Mouse (Mus musculus) right cerebral cortex, postnatal 25 days (tissue): ENCODE results near the gene Fam209.

Experiments used
- DNase-seq: peaks from one replicate; pipeline ENCODE4 v3.0.0; 2022

Fam209 gene

DNA sequence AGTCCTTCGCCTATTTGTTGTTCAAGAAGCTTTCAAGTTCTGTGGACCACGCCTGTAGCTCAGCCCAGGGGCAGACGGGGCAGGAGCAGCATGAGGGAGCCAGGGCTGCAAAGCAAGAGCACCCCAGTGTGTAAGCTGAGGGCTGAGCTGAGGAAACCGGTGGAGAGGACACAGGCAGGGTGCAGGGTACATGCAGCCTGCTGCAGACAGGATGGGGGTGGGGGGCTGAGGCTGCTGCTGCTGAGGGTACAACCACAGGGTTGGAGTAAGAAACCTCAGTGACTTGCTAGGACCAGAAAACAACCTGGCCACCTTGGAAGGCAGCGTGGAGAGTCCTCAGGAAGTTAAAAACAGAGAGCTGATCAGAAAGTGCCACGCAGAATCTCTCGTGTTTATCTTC lies 8.0 kb downstream of the Fam209 start:
- DNase-seq: no peak

DNA sequence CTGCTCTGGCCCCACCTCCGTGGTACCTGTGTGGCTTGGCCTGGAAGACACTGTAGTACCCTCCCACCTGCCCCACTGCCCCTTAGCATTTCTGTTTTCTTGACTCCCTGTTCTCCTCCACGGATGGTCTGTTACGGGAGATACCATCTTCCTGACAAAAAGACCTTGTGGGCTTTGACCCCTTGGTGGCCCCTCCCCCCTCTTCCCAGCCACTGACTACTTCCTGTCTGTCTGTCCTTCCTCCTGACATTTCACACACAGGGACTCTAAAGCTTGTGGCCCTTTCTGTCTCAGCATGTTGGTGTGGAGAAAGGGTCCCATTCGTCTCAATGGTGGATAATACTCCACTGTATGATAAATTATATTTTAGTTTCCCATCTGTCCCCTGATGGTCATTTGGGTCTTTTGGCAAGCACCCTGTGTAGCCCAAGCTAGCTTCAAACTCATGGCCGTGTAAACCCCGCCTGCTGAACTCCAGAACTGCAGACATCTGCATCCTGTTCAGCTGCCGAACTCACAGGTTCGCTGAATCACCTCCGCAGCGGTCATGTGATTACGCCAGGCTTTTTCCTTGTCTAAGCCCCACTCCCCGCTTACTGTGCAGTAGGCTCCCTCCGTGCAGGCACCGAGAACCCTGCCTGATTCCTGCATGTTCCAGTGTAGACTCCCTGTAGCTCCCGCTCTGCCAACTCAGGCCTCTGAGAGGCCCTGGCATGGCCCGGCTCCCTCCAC lies 9.5 kb downstream of the Fam209 start:
- DNase-seq: no peak

GRCm38 (mm10) chr2:172483766-172484413 lies 11.6 kb downstream of the Fam209 start:
- DNase-seq: no peak

DNA sequence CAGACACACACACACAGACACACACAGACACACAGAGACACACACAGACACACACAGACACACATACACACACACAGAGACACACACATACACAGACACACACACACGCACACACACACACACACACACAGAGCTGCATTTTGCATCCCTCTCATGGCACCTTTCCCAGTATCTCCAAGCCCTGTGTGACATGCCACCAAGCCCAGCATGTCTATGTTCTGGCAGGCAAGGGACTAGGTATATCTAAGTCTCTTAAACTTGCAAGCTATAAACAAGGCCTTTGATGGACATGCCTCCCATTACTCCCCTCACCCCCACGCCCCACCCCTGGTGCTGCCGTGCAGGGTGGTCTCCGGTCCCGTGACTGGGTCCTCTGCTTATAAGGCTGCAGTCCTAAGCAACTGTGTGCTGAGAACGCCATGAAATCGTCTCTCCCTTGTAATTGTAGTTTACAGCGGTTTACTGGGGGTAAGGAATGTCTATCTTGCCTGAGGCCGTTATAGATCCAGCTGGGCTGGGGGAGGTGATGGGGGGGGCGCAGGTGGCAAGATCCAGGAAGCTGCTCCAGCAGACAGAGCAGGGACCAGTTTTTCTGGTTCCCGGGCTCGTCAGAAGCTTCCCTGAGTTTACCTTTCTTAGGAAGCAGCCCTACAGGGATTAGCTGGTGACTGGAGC lies 12.5 kb downstream of the Fam209 start:
- DNase-seq: no peak

DNA sequence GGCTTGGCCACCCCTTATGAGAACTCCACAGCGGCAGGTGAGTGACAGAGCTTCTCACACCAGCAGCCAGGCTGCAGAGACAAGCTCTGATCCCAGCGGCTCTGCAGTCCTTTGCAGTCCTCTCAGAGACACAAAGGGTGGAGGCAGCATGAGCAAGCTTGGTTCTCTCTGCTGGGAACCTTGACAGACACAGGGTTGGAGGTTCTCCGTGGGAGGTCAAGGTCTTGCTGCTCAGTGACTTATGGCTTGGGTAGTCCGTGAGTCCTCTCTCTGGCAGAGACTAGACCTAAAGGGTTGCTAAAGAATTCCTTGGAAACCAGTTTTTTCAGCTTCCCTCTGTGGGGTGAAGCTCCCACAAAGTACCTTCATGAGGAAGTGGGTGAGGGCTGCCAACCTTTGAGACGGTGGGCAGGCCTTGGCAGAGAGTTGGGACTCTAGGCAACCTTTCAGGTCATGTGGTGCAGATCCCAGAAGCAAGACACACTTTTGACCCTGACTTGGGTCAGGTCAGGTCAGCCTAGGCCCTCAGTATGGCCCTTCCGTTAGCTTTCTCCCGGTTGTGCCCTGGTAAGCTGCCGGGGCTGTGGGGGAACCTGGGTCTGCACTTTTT lies 24.5 kb downstream of the Fam209 start:
- no peak for DNase-seq

- no peak for DNase-seq
These were observed 26.5 kb downstream of the Fam209 start for GRCm38 (mm10) chr2:172498823-172499222.

DNA sequence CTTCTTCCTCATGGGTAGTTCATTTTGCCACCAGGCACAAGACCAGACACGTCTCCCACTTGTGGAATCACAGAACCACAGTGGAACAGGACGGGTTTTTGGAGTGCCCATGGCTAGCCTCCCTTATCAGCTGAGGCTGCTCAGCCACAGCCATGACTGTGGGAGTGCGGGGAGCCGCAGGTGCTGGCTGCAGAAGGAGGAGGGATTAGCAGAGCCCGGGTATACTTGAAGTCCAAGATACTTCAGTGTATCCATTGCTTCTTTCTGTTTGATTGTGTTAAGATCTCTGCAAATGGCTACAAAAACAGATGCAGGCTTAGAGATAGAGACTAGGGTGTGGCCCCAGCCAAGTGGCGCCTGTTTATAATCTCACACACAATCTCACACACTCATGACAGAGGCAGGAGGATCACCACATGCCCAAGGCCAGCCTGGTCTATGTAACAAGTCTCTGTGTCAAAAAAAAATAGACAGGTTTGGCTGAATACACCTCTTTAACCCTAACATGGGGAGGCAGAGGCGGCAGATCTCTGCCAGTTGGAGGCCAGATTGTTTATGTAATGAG lies 28.5 kb downstream of the Fam209 start:
- DNase-seq: no peak

GRCm38 (mm10) chr2:172501341-172501740 lies 29.0 kb downstream of the Fam209 start:
- no peak for DNase-seq

DNA sequence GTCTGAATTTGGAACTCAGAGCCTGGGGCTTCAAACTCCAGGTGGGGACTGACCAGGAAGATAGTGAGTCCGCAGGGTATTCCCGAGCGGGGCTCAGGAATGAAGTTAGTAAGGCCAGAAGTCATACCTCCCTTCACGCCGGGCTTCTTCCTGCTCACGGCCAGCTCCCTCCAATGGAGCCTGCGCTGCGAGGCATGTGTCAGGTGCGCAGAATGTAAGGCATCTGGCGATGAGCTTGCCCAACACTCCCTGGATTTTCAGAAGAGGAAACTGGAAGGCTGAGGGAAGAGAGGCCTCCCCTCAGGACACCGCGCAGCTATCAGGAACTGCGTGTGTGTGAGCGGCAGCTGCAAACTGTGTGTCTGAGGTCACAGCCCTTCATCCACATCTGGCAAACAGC lies 29.8 kb downstream of the Fam209 start:
- no peak for DNase-seq

GRCm38 (mm10) chr2:172506121-172506520 lies 33.8 kb downstream of the Fam209 start:
- DNase-seq: no peak

GRCm38 (mm10) chr2:172510056-172510712 lies 37.9 kb downstream of the Fam209 start:
- DNase-seq: no peak

DNA sequence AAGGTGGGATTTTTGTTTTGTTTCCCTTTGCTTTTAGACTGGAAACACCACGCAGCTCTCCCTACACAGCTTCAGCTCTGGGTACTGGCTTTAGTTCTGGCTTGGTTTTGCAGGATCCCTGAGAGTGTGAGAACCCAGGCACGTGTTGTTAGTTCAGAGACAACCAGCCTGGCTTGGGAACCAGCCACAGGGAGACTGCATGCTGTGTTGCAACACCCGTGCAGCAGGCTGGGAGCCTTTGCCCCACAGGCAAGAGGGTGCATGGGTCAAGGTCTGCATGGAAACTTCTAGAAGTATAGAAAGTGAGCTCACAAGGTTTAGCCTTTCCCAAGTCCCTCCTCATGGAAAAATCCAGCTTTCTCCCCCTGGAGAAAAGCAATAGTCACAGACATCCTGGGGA lies 38.6 kb downstream of the Fam209 start:
- DNase-seq: no peak

- no peak for DNase-seq
These were observed 44.2 kb downstream of the Fam209 start for GRCm38 (mm10) chr2:172516407-172516992.

GRCm38 (mm10) chr2:172520616-172521371 lies 48.5 kb downstream of the Fam209 start:
- DNase-seq: no peak

DNA sequence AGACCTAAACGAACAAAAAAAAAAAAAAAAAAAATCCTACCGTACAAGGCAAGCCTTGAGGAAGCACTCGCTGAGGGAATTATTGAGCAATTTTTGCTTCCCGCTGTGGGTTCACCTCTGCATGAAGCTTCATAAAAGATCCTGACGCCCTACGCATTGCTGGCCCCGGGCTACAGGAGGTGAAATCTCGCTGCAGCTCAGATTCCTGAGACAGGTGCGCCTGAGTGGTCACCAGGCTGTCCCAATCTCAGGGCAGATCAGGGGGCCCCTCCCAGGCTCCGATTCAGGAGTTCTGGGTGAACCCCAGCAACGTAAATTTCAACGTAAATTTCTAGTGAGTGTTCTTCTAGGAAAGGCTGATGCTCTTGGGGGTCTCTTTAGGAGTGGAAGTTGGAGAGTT lies 50.2 kb downstream of the Fam209 start:
- DNase-seq: no peak
